Mouse (Mus musculus) forebrain, embryonic 14.5 days (tissue): Measurements from ENCODE around the gene Lrig1. TPM values are rescaled to one million over a fixed set of nuclear protein-coding genes. Genes with fewer than 3 reads are reported as not detected.
"Not testable (repeated sequence)": the region's sequence is repeated elsewhere in the genome, so short reads cannot be mapped to it uniquely, and the experiment has no call there.

ENCODE experiments used
- ATAC-seq: fragments of 200-750 bp; cut with Nextera tagmentation; 2 replicates; pipeline ENCODE4 v1.8.0; 2017; ENCODE audit warnings: mild to moderate bottlenecking, moderate library complexity
- DNase-seq: peaks from one replicate; pipeline ENCODE4 v3.0.0-alpha.2; 2015; ENCODE audit warnings: low spot score
- H3K27ac ChIP-seq: fragments of 300-500 bp; sonication (generic); 2 replicates; pipeline ENCODE4 v1.5.1; 2014; ENCODE audit warnings: low read depth, mild to moderate bottlenecking, control low read depth, low read length, moderate library complexity
- H3K27me3 ChIP-seq: fragments of 300-500 bp; sonication (generic); replicated peaks from 2 replicates; pipeline ENCODE4 v1.6.1; 2014; ENCODE audit warnings: low read length, control low read depth, mixed read lengths; ENCODE audit not compliant: control insufficient read depth, insufficient read depth
- H3K36me3 ChIP-seq: fragments of 300-500 bp; sonication (generic); 2 replicates; pipeline ENCODE4 v1.6.1; 2014; ENCODE audit warnings: low read length, control low read depth; ENCODE audit not compliant: control insufficient read depth, insufficient read depth
- H3K4me1 ChIP-seq: fragments of 300-500 bp; sonication (generic); 2 replicates; pipeline ENCODE4 v1.6.1; 2014; ENCODE audit warnings: antibody characterized with exemption, low read length, control low read depth; ENCODE audit not compliant: control insufficient read depth, insufficient read depth
- H3K4me2 ChIP-seq: fragments of 300-500 bp; sonication (generic); 2 replicates; pipeline ENCODE4 v1.6.1; 2014; ENCODE audit warnings: mild to moderate bottlenecking, control low read depth, low read length
- H3K4me3 ChIP-seq: fragments of 300-500 bp; sonication (generic); 2 replicates; pipeline ENCODE4 v1.5.1; 2014; ENCODE audit warnings: low read depth, low read length, control low read depth
- H3K9ac ChIP-seq: fragments of 300-500 bp; sonication (generic); 2 replicates; pipeline ENCODE4 v1.6.1; 2014; ENCODE audit warnings: mild to moderate bottlenecking, low read length, control low read depth, moderate library complexity
- H3K9me3 ChIP-seq: fragments of 300-500 bp; sonication (generic); replicated peaks from 2 replicates; pipeline ENCODE4 v1.6.1; 2016; ENCODE audit warnings: low read length, control low read depth, mixed read lengths; ENCODE audit not compliant: control insufficient read depth
- WGBS: fragments of 180-500 bp; shearing (Covaris S2); extraction: QIAGEN DNeasy Blood & Tissue Kit; methylation state at CpG from one replicate; pipeline ENCODE4 v1.1.7; 2014; 5-methylcytosine and 5-hydroxymethylcytosine counted together
- polyA plus RNA-seq: library from polyadenylated mRNA; unstranded; fragments of >200 nt; fragmentation: Nextera tagmentation; extraction: Ambion mirVana; gene quantifications from 2 replicates; pipeline ENCODE4 v1.2.1, GENCODE M21; 2014

Gene Lrig1
- polyA plus RNA-seq, 1 experiment from 2014 or later, result 8.5 TPM

- no peaks in the 10 kb centered on the region for H3K27me3 ChIP-seq
Measured at GRCm38 (mm10) chr6:94577991-94578390, 122.0 kb downstream of the Lrig1 start.

GRCm38 (mm10) chr6:94575526-94576166 is 124.3 kb downstream of the Lrig1 start:
- H3K9ac ChIP-seq, result no peak overlapping the region
- no peaks in the 10 kb centered on the region for H3K36me3 ChIP-seq
- H3K27me3 ChIP-seq, result no peaks in the 10 kb centered on the region
- peak overlapping the region; percentile 36; the same call in 1 of the 2 replicates for H3K27ac ChIP-seq
- H3K4me3 ChIP-seq, result no peak overlapping the region
- 24% methylated on average over 9 of the region's 9 CpGs for WGBS
- DNase-seq (peak; percentile 61), ATAC-seq (peak; percentile 63)
- no peaks in the 10 kb centered on the region for H3K9me3 ChIP-seq
- H3K4me1 ChIP-seq, result peaks cover 11% of the 10 kb centered on the region
- 0 out of 2 replicates have a peak overlapping the region, but pooled peaks have one; percentile 3 for H3K4me2 ChIP-seq

More at GRCm38 (mm10) chr6:94577991-94578390, 122.0 kb downstream of the Lrig1 start:
- Histone ChIP-seq H3K36me3 (no peaks in the 10 kb centered on the region), H3K4me2 (no peak overlapping the region), H3K4me3 (no peak overlapping the region), H3K9ac (no peak overlapping the region), H3K9me3 (no peaks in the 10 kb centered on the region), H3K4me1 (peaks cover 11% of the 10 kb centered on the region), H3K27ac (no peak overlapping the region)
- WGBS, result 6% methylated on average over 8 of the region's 8 CpGs
- DNase-seq (peak; percentile 83), ATAC-seq (peak; percentile 92)

GRCm38 (mm10) chr6:94568040-94568439 is 131.9 kb downstream of the Lrig1 start:
- Histone ChIP-seq H3K4me1 (no peaks in the 10 kb centered on the region), H3K4me3 (no peak overlapping the region), H3K9me3 (no peaks in the 10 kb centered on the region), H3K36me3 (no peaks in the 10 kb centered on the region), H3K27ac (no peak overlapping the region), H3K27me3 (no peaks in the 10 kb centered on the region), H3K9ac (no peak overlapping the region), H3K4me2 (no peak overlapping the region)
- WGBS, result 88% methylated on average over 2 of the region's 2 CpGs
- DNase-seq (no peak), ATAC-seq (no peak)

- ATAC-seq, result no peak
- Histone ChIP-seq H3K27ac (no peak overlapping the region), H3K4me1 (no peaks in the 10 kb centered on the region), H3K9me3 (no peaks in the 10 kb centered on the region), H3K9ac (no peak overlapping the region), H3K4me3 (no peak overlapping the region), H3K36me3 (no peaks in the 10 kb centered on the region), H3K27me3 (no peaks in the 10 kb centered on the region), H3K4me2 (no peak overlapping the region)
- no peak for DNase-seq
- 96% methylated on average over 2 of the region's 2 CpGs for WGBS
Measured at GRCm38 (mm10) chr6:94565766-94566165, 134.2 kb downstream of the Lrig1 start.

GRCm38 (mm10) chr6:94563203-94563940 is 136.6 kb downstream of the Lrig1 start:
- Histone ChIP-seq H3K27ac (no peak overlapping the region), H3K27me3 (no peaks in the 10 kb centered on the region), H3K36me3 (no peaks in the 10 kb centered on the region), H3K4me3 (no peak overlapping the region), H3K9ac (no peak overlapping the region), H3K4me1 (no peaks in the 10 kb centered on the region), H3K9me3 (no peaks in the 10 kb centered on the region), H3K4me2 (no peak overlapping the region)
- ATAC-seq (no peak), DNase-seq (no peak)
- WGBS, result 65% methylated on average over 8 of the region's 8 CpGs

- DNase-seq, result no peak
- ATAC-seq, result no peak
- 83% methylated on average over 1 of the region's 1 CpGs for WGBS
- no peak overlapping the region for H3K9ac ChIP-seq
- H3K27me3 ChIP-seq, result no peaks in the 10 kb centered on the region
- H3K4me1 ChIP-seq, result no peaks in the 10 kb centered on the region
- no peaks in the 10 kb centered on the region for H3K36me3 ChIP-seq
- no peak overlapping the region for H3K4me3 ChIP-seq
- H3K9me3 ChIP-seq, result no peaks in the 10 kb centered on the region
- no peak overlapping the region for H3K27ac ChIP-seq
- no peak overlapping the region for H3K4me2 ChIP-seq
Measured at GRCm38 (mm10) chr6:94561346-94561745, 138.6 kb downstream of the Lrig1 start.

- ATAC-seq (no peak), DNase-seq (no peak)
- Histone ChIP-seq H3K4me1 (no peaks in the 10 kb centered on the region), H3K9ac (no peak overlapping the region), H3K4me3 (no peak overlapping the region), H3K9me3 (no peaks in the 10 kb centered on the region), H3K27ac (no peak overlapping the region), H3K4me2 (no peak overlapping the region), H3K27me3 (no peaks in the 10 kb centered on the region), H3K36me3 (no peaks in the 10 kb centered on the region)
- 93% methylated on average over 1 of the region's 1 CpGs for WGBS
Measured at GRCm38 (mm10) chr6:94560896-94561295, 139.1 kb downstream of the Lrig1 start.

- WGBS, result 84% methylated on average over 1 of the region's 1 CpGs
- not testable (repeated sequence) for H3K36me3 ChIP-seq, H3K9me3 ChIP-seq, H3K9ac ChIP-seq, H3K4me1 ChIP-seq, H3K27me3 ChIP-seq, H3K4me2 ChIP-seq, DNase-seq, H3K4me3 ChIP-seq, ATAC-seq, H3K27ac ChIP-seq
Measured at GRCm38 (mm10) chr6:94558603-94559002, 141.4 kb downstream of the Lrig1 start.
